Mouse (Mus musculus) MEL (cell line): Measurements from ENCODE around the gene Angptl7. TPM values are rescaled to one million over a fixed set of nuclear protein-coding genes. Genes with fewer than 3 reads are reported as not detected.

ENCODE experiments used
- DNase-seq: peaks from one replicate; pipeline ENCODE4 v3.0.0; 2011; ENCODE audit warnings: low read depth, low spot score
- H3K27ac ChIP-seq: 2 replicates; pipeline ENCODE4 v1.5.1; 2012; ENCODE audit warnings: low read depth, mild to moderate bottlenecking, control low read depth, low read length, moderate library complexity; ENCODE audit not compliant: control insufficient read depth
- H3K27me3 ChIP-seq, 2 experiments: fragments of 150-350 bp in 1 of 2; sonication (generic) in 1 of 2; 2 replicates each; pipeline ENCODE4 v1.6.1; 2012; ENCODE audit warnings: low read length in 2 of 2, mild to moderate bottlenecking in 2 of 2, improper control_type of control experiment in 1 of 2, moderate library complexity in 1 of 2; ENCODE audit not compliant: insufficient read depth in 2 of 2, control insufficient read depth in 1 of 2
- H3K36me3 ChIP-seq, 2 experiments: 2 replicates each; pipeline ENCODE4 v1.6.1; 2012 to 2014; ENCODE audit warnings: low read length in 2 of 2, improper control_type of control experiment in 1 of 2, inconsistent platforms in 1 of 2, mild to moderate bottlenecking in 1 of 2; ENCODE audit not compliant: insufficient read depth in 2 of 2, control insufficient read depth in 1 of 2
- H3K4me1 ChIP-seq, 2 experiments: fragments of 150-350 bp in 1 of 2; sonication (generic) in 1 of 2; 2 replicates each; pipeline ENCODE4 v1.6.1; 2012; ENCODE audit warnings: low read length in 2 of 2, improper control_type of control experiment in 1 of 2, mild to moderate bottlenecking in 1 of 2; ENCODE audit not compliant: insufficient read depth in 2 of 2, control insufficient read depth in 1 of 2
- H3K4me3 ChIP-seq, 2 experiments: fragments of 150-350 bp in 1 of 2; sonication (generic) in 1 of 2; 2 replicates each; pipeline ENCODE4 v1.5.1; 2012; ENCODE audit warnings: low read depth in 2 of 2, low read length in 2 of 2, mild to moderate bottlenecking in 2 of 2, moderate library complexity in 2 of 2, control low read depth in 1 of 2, improper control_type of control experiment in 1 of 2; ENCODE audit not compliant: control insufficient read depth in 1 of 2, insufficient read depth in 1 of 2
- H3K79me2 ChIP-seq: 2 replicates; pipeline ENCODE4 v1.6.1; 2012; ENCODE audit warnings: mild to moderate bottlenecking, low read length, moderate library complexity; ENCODE audit not compliant: control insufficient read depth, poor library complexity, insufficient read depth
- H3K9ac ChIP-seq: 2 replicates; pipeline ENCODE4 v1.6.1; 2012; ENCODE audit warnings: low read depth, mild to moderate bottlenecking, control low read depth, low read length, moderate library complexity; ENCODE audit not compliant: control insufficient read depth, poor library complexity, severe bottlenecking
- H3K9me3 ChIP-seq: fragments of 150-350 bp; sonication (generic); replicated peaks from 2 replicates; pipeline ENCODE4 v1.6.1; 2012; ENCODE audit warnings: mild to moderate bottlenecking, low read length, improper control_type of control experiment, moderate library complexity; ENCODE audit not compliant: insufficient read depth
- CHD1 ChIP-seq: IDR thresholded peaks from 2 replicates; pipeline ENCODE4 v1.6.1; 2012; ENCODE audit warnings: low read depth, mild to moderate bottlenecking, inconsistent platforms, low read length, improper control_type of control experiment
- EP300 ChIP-seq, 2 experiments: IDR thresholded peaks; 2 replicates each; pipeline ENCODE4 v1.6.1; 2011; ENCODE audit warnings: improper control_type of control experiment in 2 of 2, low read length in 2 of 2, low read depth in 1 of 2, mild to moderate bottlenecking in 1 of 2
- ETS1 ChIP-seq: IDR thresholded peaks from 2 replicates; pipeline ENCODE4 v1.6.1; 2012; ENCODE audit warnings: low read depth, mild to moderate bottlenecking, inconsistent platforms, low read length, improper control_type of control experiment, moderate library complexity
- GABPA ChIP-seq: IDR thresholded peaks from 2 replicates; pipeline ENCODE4 v1.6.1; 2012; ENCODE audit warnings: low read depth, mild to moderate bottlenecking, inconsistent platforms, low read length, improper control_type of control experiment, moderate library complexity
- GATA1 ChIP-seq: IDR thresholded peaks from 2 replicates; pipeline ENCODE4 v1.6.1; 2011; ENCODE audit warnings: low read depth, low read length, improper control_type of control experiment
- JUND ChIP-seq: IDR thresholded peaks from 2 replicates; pipeline ENCODE4 v1.6.1; 2011; ENCODE audit warnings: low read depth, mild to moderate bottlenecking, improper control_type of control experiment, low read length
- MAFK ChIP-seq: IDR thresholded peaks from 2 replicates; pipeline ENCODE4 v1.6.1; 2011; ENCODE audit warnings: low read depth, mild to moderate bottlenecking, low read length, improper control_type of control experiment, borderline replicate concordance
- MEF2A ChIP-seq: IDR thresholded peaks from 2 replicates; pipeline ENCODE4 v1.6.1; 2014; ENCODE audit warnings: low read depth, mild to moderate bottlenecking, inconsistent platforms, low read length, improper control_type of control experiment; ENCODE audit not compliant: poor library complexity, insufficient replicate concordance, severe bottlenecking; ENCODE audit errors: extremely low read depth
- MXI1 ChIP-seq: IDR thresholded peaks from 2 replicates; pipeline ENCODE4 v1.6.1; 2011; ENCODE audit warnings: mild to moderate bottlenecking, low read depth, low read length, improper control_type of control experiment
- MYB ChIP-seq: IDR thresholded peaks from 2 replicates; pipeline ENCODE4 v1.6.1; 2011; ENCODE audit warnings: mild to moderate bottlenecking, low read depth, low read length, improper control_type of control experiment
- NELFE ChIP-seq: IDR thresholded peaks from 2 replicates; pipeline ENCODE4 v1.6.1; 2011; ENCODE audit warnings: low read depth, low read length, improper control_type of control experiment
- NRF1 ChIP-seq: IDR thresholded peaks from 2 replicates; pipeline ENCODE4 v1.6.1; 2014; ENCODE audit warnings: low read depth, mild to moderate bottlenecking, inconsistent platforms, low read length, improper control_type of control experiment, moderate library complexity; ENCODE audit not compliant: poor library complexity, insufficient read depth, severe bottlenecking
- POLR2A ChIP-seq, 2 experiments: IDR thresholded peaks; 2 replicates each; pipeline ENCODE4 v1.6.1; 2011 to 2012; ENCODE audit warnings: low read length in 2 of 2, mild to moderate bottlenecking in 2 of 2, control low read depth in 1 of 2, improper control_type of control experiment in 1 of 2, low read depth in 1 of 2, moderate library complexity in 1 of 2; ENCODE audit not compliant: control insufficient read depth in 1 of 2, insufficient read depth in 1 of 2, poor library complexity in 1 of 2
- POLR2AphosphoS2 ChIP-seq: IDR thresholded peaks from 2 replicates; pipeline ENCODE4 v1.6.1; 2011; ENCODE audit warnings: low read length, improper control_type of control experiment
- POLR2AphosphoS5 ChIP-seq: IDR thresholded peaks from 2 replicates; pipeline ENCODE4 v1.6.1; 2012; ENCODE audit warnings: low read depth, borderline replicate concordance, mild to moderate bottlenecking, inconsistent platforms, low read length, moderate library complexity, mixed read lengths
- TAL1 ChIP-seq: IDR thresholded peaks from 2 replicates; pipeline ENCODE4 v1.6.1; 2012; ENCODE audit warnings: mild to moderate bottlenecking, inconsistent platforms, low read length, moderate library complexity, mixed read lengths
- TBP ChIP-seq: IDR thresholded peaks from 2 replicates; pipeline ENCODE4 v1.8.0; 2011; ENCODE audit warnings: low read depth, low read length, improper control_type of control experiment
- TCF12 ChIP-seq: IDR thresholded peaks from 2 replicates; pipeline ENCODE4 v1.6.1; 2014; ENCODE audit warnings: low read depth, mild to moderate bottlenecking, inconsistent platforms, low read length, improper control_type of control experiment, moderate library complexity
- USF1 ChIP-seq: IDR thresholded peaks from 2 replicates; pipeline ENCODE4 v1.6.1; 2014; ENCODE audit warnings: low read depth, mild to moderate bottlenecking, inconsistent platforms, low read length, improper control_type of control experiment, moderate library complexity
- USF2 ChIP-seq, 2 experiments: IDR thresholded peaks; 2 replicates each; pipeline ENCODE4 v1.6.1; 2011 to 2012; ENCODE audit warnings: improper control_type of control experiment in 2 of 2, low read length in 2 of 2, borderline replicate concordance in 1 of 2, inconsistent platforms in 1 of 2, low read depth in 1 of 2, mild to moderate bottlenecking in 1 of 2; ENCODE audit not compliant: insufficient read depth in 1 of 2
- ZC3H11A ChIP-seq: IDR thresholded peaks from 2 replicates; pipeline ENCODE4 v1.6.1; 2012; ENCODE audit warnings: low read depth, mild to moderate bottlenecking, inconsistent platforms, low read length, improper control_type of control experiment
- ZKSCAN1 ChIP-seq: IDR thresholded peaks from 2 replicates; pipeline ENCODE4 v1.6.1; 2012; ENCODE audit warnings: low read depth, mild to moderate bottlenecking, inconsistent platforms, low read length, improper control_type of control experiment, moderate library complexity
- ZMIZ1 ChIP-seq: IDR thresholded peaks from 2 replicates; pipeline ENCODE4 v1.6.1; 2012; ENCODE audit warnings: low read depth, mild to moderate bottlenecking, inconsistent platforms, low read length, improper control_type of control experiment, moderate library complexity
- ZNF384 ChIP-seq: IDR thresholded peaks from 2 replicates; pipeline ENCODE4 v1.6.1; 2012; ENCODE audit warnings: low read depth, mild to moderate bottlenecking, inconsistent platforms, low read length, improper control_type of control experiment
- polyA plus RNA-seq, 2 experiments: library from polyadenylated mRNA; stranded (reverse) in 1 of 2; unstranded in 1 of 2; fragments of >175 nt in 1 of 2; fragments of >200 nt in 1 of 2; gene quantifications; 2 replicates each; pipeline versions ENCODE4 v1.2.1 to v1.2.4; 2012; ENCODE audit warnings: low replicate concordance in 2 of 2, low read depth in 1 of 2; ENCODE audit not compliant: insufficient read length in 2 of 2, insufficient read depth in 1 of 2, missing spikeins in 1 of 2
- total RNA-seq: library from RNA; depleted of rRNA; stranded (reverse); fragments of 300-350 nt; gene quantifications from 2 replicates; pipeline ENCODE4 v1.2.3, GENCODE M21; 2012

The Angptl7 gene
- total and polyA plus RNA-seq, 3 experiments: not detected

DNA sequence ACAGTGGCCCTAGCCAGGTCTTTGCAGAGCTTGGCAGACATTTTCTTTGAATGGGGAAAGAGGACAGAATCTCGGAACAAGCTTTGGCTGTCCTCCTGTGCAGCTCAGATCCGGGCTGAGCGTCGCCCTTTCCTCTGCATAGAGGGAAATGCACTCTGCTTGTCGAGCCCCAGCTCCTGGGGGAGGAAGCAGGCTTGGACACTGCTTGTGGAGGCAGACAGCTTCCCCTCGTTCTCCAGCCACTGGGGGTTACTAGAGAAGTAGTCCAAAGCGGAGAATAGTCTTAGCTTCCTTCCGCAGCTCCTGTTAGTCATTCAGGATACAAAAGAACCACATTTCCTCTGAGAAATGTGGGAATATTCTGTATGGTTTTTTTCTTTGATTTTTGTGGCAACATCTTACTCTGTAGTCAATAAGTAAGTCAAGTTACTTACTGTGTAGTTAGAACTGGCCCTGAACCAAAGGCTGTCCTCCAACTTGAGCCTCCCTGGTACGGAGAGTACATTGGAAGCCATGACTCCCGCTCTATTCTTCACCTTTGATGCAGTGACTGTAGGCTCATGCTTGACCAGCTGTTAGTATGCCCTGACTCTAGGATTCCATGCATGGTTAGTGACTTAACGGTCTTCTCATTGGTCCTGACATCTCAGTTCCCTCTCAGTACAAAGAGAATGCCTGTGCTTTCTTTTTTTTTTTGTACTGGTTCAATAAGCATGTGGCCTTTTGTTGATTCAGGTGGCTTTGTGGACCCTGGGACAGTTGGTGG is 30.6 kb downstream of the Angptl7 start:
- no peak for TF ChIP-seq ETS1
- no peak for TF ChIP-seq ZC3H11A
- no peak for TF ChIP-seq TBP
- no peak for TF ChIP-seq EP300 (IDR thresholded peaks at IDR 0.05; ENCODE audit: low read depth in 1 of 2, low read length in 2 of 2)
- TF ChIP-seq TAL1: no peak
- Histone ChIP-seq H3K4me1 (no peaks in the 10 kb centered on the region), H3K36me3 (no peaks in the 10 kb centered on the region; a peak in 1 of 4 replicates), H3K4me3 (no peak overlapping the region), H3K27ac (no peak overlapping the region), H3K9ac (no peak overlapping the region), H3K9me3 (no peaks in the 10 kb centered on the region), H3K79me2 (no peaks in the 10 kb centered on the region), H3K27me3 (no peaks in the 10 kb centered on the region)
- DNase-seq: no peak

DNA sequence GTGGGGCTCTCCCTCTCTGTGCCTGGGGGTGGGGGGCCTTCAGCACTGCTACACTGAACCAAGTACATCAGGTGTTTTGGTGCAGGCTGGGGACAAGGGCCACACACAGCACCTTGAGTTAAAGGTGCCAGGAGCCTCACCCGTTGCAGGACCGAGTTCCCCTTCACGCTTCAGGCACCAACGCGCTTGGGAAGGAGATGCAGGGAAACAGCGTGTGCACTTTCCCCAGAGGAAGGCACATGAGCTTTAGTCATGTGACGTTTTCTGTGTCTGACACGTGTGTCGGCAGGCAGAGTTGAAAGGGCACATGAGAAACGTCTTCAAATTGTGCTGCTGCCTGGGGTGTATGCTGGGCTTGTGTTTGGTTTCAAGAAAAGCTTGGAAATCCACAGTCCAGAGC is 31.9 kb downstream of the Angptl7 start:
- Histone ChIP-seq H3K4me3 (no peak overlapping the region), H3K79me2 (no peaks in the 10 kb centered on the region), H3K27me3 (no peaks in the 10 kb centered on the region), H3K36me3 (no peaks in the 10 kb centered on the region; a peak in 2 of 4 replicates), H3K4me1 (no peaks in the 10 kb centered on the region), H3K9me3 (no peaks in the 10 kb centered on the region), H3K9ac (no peak overlapping the region), H3K27ac (no peak overlapping the region)
- TF ChIP-seq POLR2A (IDR thresholded peaks at IDR 0.05; ENCODE audit: control insufficient read depth in 1 of 2, insufficient read depth in 1 of 2, low read depth in 1 of 2, low read length in 2 of 2, poor library complexity in 1 of 2): no peak
- no peak for TF ChIP-seq ETS1
- no peak for TF ChIP-seq POLR2AphosphoS2
- no peak for TF ChIP-seq USF1
- TF ChIP-seq CHD1: no peak
- no peak for TF ChIP-seq MEF2A
- no peak for TF ChIP-seq NRF1
- no peak for TF ChIP-seq POLR2AphosphoS5
- no peak for TF ChIP-seq MYB
- no peak for TF ChIP-seq NELFE
- TF ChIP-seq ZMIZ1: no peak
- no peak for TF ChIP-seq MXI1
- TF ChIP-seq GABPA: no peak
- TF ChIP-seq USF2 (IDR thresholded peaks at IDR 0.05; ENCODE audit: borderline replicate concordance in 1 of 2, insufficient read depth in 1 of 2, low read depth in 1 of 2, low read length in 2 of 2): no peak
- no peak for TF ChIP-seq ZKSCAN1
- TF ChIP-seq GATA1: no peak
- TF ChIP-seq ZNF384: no peak
- TF ChIP-seq MAFK: no peak
- TF ChIP-seq TCF12: no peak
- TF ChIP-seq JUND: no peak
- DNase-seq: no peak
